In genomic region chr2:152081641-152082448, GRCm38 (mm10) we compare ENCODE assay signal across 9 mouse cellular contexts. TPM values are rescaled to one million over a fixed set of nuclear protein-coding genes. Genes with fewer than 3 reads are reported as not detected.
DNase-seq lines count a peak whose midpoint lies in the region; ATAC-seq and TF ChIP-seq lines count a peak whose summit lies in the region.
"Had no signal": no experiment of that assay in that cellular context is flagged by ENCODE, and none has a peak within 500 bp of the region (broad histone marks: within the 10 kb centered on the region; RNA-seq: fewer than 3 reads in every experiment).

No protein-coding gene starts in this region.

- ATAC-seq in intestine, postnatal 0 days = peak; percentile 74
- ATAC-seq in liver, embryonic 11.5 days (replicated peaks; ENCODE audit: low FRiP score) = peak; percentile 71
- peak; percentile 89 for ATAC-seq in stomach, embryonic 14.5 days (ENCODE audit: insufficient number of reproducible peaks, insufficient read depth, low FRiP score, low read depth)

- H3K4me1 ChIP-seq in intestine, postnatal 0 days (replicated peaks; ENCODE audit: control insufficient read depth, insufficient read depth, low read length) = no peaks in the 10 kb centered on the region
- H3K4me1 ChIP-seq in liver, embryonic 11.5 days (replicated peaks; ENCODE audit: control insufficient read depth, insufficient read depth, low read length) = peaks cover 7% of the 10 kb centered on the region; the same call in 1 of the 2 replicates
- 0 out of 2 replicates have a peak, but pooled peaks cover 9% of the 10 kb centered on the region for H3K4me1 ChIP-seq in stomach, embryonic 14.5 days (ENCODE audit: control insufficient read depth, insufficient read depth, low read length)

- no peak overlapping the region for H3K27ac ChIP-seq in intestine, postnatal 0 days (ENCODE audit: low read depth, low read length)
- H3K27ac ChIP-seq in liver, embryonic 11.5 days (ENCODE audit: low read depth, low read length) = no peak overlapping the region
- H3K27ac ChIP-seq in stomach, embryonic 14.5 days (ENCODE audit: low read length) = no peak overlapping the region

- no peak overlapping the region for H3K9ac ChIP-seq in intestine, postnatal 0 days (ENCODE audit: low read depth, low read length)
- no peak overlapping the region for H3K9ac ChIP-seq in liver, embryonic 11.5 days (ENCODE audit: low read depth, low read length)
- H3K9ac ChIP-seq in stomach, embryonic 14.5 days (replicated peaks; ENCODE audit: low read depth, low read length) = no peak overlapping the region

- H3ac ChIP-seq in myocyte (ENCODE audit: control insufficient read depth, insufficient read length) = no peak overlapping the region

- peaks cover 49% of the 10 kb centered on the region for H3K27me3 ChIP-seq in intestine, postnatal 0 days (replicated peaks; ENCODE audit: control insufficient read depth, insufficient read depth, low read length)
- peaks cover 83% of the 10 kb centered on the region for H3K27me3 ChIP-seq in liver, embryonic 11.5 days (replicated peaks; ENCODE audit: control insufficient read depth, insufficient read depth, low read length)
- H3K27me3 ChIP-seq in myocyte (ENCODE audit: control insufficient read depth, insufficient read depth, insufficient read length) = peaks cover 48% of the 10 kb centered on the region
- peaks cover 22% of the 10 kb centered on the region; the same call in 1 of the 2 replicates for H3K27me3 ChIP-seq in stomach, embryonic 14.5 days (ENCODE audit: control insufficient read depth, insufficient read depth, low read length)

- WGBS in intestine, postnatal 0 days = under 1% methylated on average over 75 of the region's 81 CpGs
- WGBS in liver, embryonic 11.5 days = 1% methylated on average over 54 of the region's 81 CpGs
- WGBS in stomach, embryonic 14.5 days = 0% methylated on average over 67 of the region's 81 CpGs

- peak; percentile 50 to 75 for DNase-seq in left cerebral cortex, adult 18-20 months (ENCODE audit: low spot score in 2 of 2)
- DNase-seq in left cerebral cortex, adult 11 months (ENCODE audit: low spot score) = no peak
- DNase-seq in embryo, embryonic 10.5 days (ENCODE audit: low spot score) = peak; percentile 81
- peak; percentile 78 to 83 for DNase-seq in heart, adult 18-20 months
- DNase-seq in liver, embryonic 11.5 days (ENCODE audit: low spot score) = peak; percentile 84

- H3K79me2 ChIP-seq in myocyte (ENCODE audit: control insufficient read depth, insufficient read depth) = no peaks in the 10 kb centered on the region

- TF ChIP-seq CTCF in intestine, postnatal 0 days (IDR thresholded peaks at IDR 0.05; ENCODE audit: low read depth) = no peak

- TF ChIP-seq POLR2A in myocyte (IDR thresholded peaks at IDR 0.05; ENCODE audit: insufficient read length, low read depth) = no peak

- no peaks in the 10 kb centered on the region for H3K9me3 ChIP-seq in intestine, postnatal 0 days (ENCODE audit: control insufficient read depth)
- H3K9me3 ChIP-seq in liver, embryonic 11.5 days (ENCODE audit: control insufficient read depth, low read length) = no peaks in the 10 kb centered on the region
- H3K9me3 ChIP-seq in stomach, embryonic 14.5 days (ENCODE audit: control insufficient read depth, low read depth, low read length) = no peaks in the 10 kb centered on the region

- H3K4me3 ChIP-seq in intestine, postnatal 0 days (ENCODE audit: low read depth, low read length) = peak overlapping the region; percentile 28
- peak overlapping the region; percentile 33 for H3K4me3 ChIP-seq in liver, embryonic 11.5 days (ENCODE audit: low read depth, low read length)
- no peak overlapping the region for H3K4me3 ChIP-seq in myocyte
- peak overlapping the region; percentile 26 for H3K4me3 ChIP-seq in stomach, embryonic 14.5 days (ENCODE audit: low read depth, low read length)

- H3K36me3 ChIP-seq in intestine, postnatal 0 days (ENCODE audit: control insufficient read depth, insufficient read depth) = no peaks in the 10 kb centered on the region
- H3K36me3 ChIP-seq in liver, embryonic 11.5 days (ENCODE audit: control insufficient read depth, insufficient read depth, low read length) = no peaks in the 10 kb centered on the region
- H3K36me3 ChIP-seq in myocyte (ENCODE audit: control insufficient read depth, insufficient read depth) = no peaks in the 10 kb centered on the region
- H3K36me3 ChIP-seq in stomach, embryonic 14.5 days (ENCODE audit: control insufficient read depth, insufficient read depth, low read length) = no peaks in the 10 kb centered on the region

- H3K4me2 ChIP-seq in intestine, postnatal 0 days (replicated peaks; ENCODE audit: low read depth) = peak overlapping the region; percentile 62
- peak overlapping the region; percentile 61 for H3K4me2 ChIP-seq in liver, embryonic 11.5 days
- no peak overlapping the region for H3K4me2 ChIP-seq in myocyte (ENCODE audit: low read depth)
- H3K4me2 ChIP-seq in stomach, embryonic 14.5 days (replicated peaks; ENCODE audit: low read depth, low read length) = peak overlapping the region; percentile 51

TF ChIP-seq in myocyte, 11 proteins besides CTCF, POLR2A, EP300 and RAD21:
- no peak for TF ChIP-seq USF1 (IDR thresholded peaks at IDR 0.05; ENCODE audit: low read depth)
- peak; percentile 11 for TF ChIP-seq E2F4 (IDR thresholded peaks at IDR 0.05; ENCODE audit: insufficient read depth)
- peak; percentile 85 for TF ChIP-seq REST (IDR thresholded peaks at IDR 0.05; ENCODE audit: insufficient read depth, insufficient read length)
- no peak for TF ChIP-seq POLR2AphosphoS2 (IDR thresholded peaks at IDR 0.05; ENCODE audit: insufficient read length, low read depth)

RNA-seq across cellular contexts. Expression of gene Scrt2, which starts 0.5 kb away (rescaled TPM):
- 10 to 100 TPM; 20.5 to 20.7 TPM for total RNA-seq in left cerebral cortex, adult 18-20 months (2021)
- total RNA-seq in heart, adult 18-20 months (2021) = not detected
- not detected in 2 replicates for polyA plus RNA-seq in intestine, postnatal 0 days (2015; fragmentation: Nextera tagmentation; extraction: Ambion mirVana)
- polyA plus RNA-seq in liver, embryonic 11.5 days (2014; fragmentation: Nextera tagmentation; extraction: Ambion mirVana) = not detected in 2 replicates
- polyA plus RNA-seq in myocyte (2012; fragmentation: generic; extraction: Trizol) = not detected
- 0.10 and 0.12 TPM in 2 replicates for polyA plus RNA-seq in stomach, embryonic 14.5 days (2014; fragmentation: Nextera tagmentation; extraction: Ambion mirVana)
- total RNA-seq: neutrophil, adult 5-6 weeks had no signal

RNA-seq across cellular contexts. Expression of gene Srxn1, which starts 23.5 kb away (rescaled TPM):
- total RNA-seq in left cerebral cortex, adult 18-20 months (2021) = 100 to 1,000 TPM; 103 to 106 TPM
- 10 to 100 TPM; 18.8 to 20.3 TPM for total RNA-seq in heart, adult 18-20 months (2021)
- 102 and 104 TPM in 2 replicates for polyA plus RNA-seq in intestine, postnatal 0 days (2015; fragmentation: Nextera tagmentation; extraction: Ambion mirVana)
- polyA plus RNA-seq in liver, embryonic 11.5 days (2014; fragmentation: Nextera tagmentation; extraction: Ambion mirVana) = 9.5 and 12.0 TPM in 2 replicates
- polyA plus RNA-seq in myocyte (2012; fragmentation: generic; extraction: Trizol) = 21.7 TPM
- 7.6 and 11.4 TPM in 2 replicates for polyA plus RNA-seq in stomach, embryonic 14.5 days (2014; fragmentation: Nextera tagmentation; extraction: Ambion mirVana)
